Mouse (Mus musculus) T-cell, adult 2 months (primary cell): ENCODE measurements around the gene Slc4a3.

Experiments used
- DNase-seq: peaks from one replicate; pipeline ENCODE4 v3.0.0; 2022; ENCODE audit warnings: low spot score

Gene Slc4a3

DNA sequence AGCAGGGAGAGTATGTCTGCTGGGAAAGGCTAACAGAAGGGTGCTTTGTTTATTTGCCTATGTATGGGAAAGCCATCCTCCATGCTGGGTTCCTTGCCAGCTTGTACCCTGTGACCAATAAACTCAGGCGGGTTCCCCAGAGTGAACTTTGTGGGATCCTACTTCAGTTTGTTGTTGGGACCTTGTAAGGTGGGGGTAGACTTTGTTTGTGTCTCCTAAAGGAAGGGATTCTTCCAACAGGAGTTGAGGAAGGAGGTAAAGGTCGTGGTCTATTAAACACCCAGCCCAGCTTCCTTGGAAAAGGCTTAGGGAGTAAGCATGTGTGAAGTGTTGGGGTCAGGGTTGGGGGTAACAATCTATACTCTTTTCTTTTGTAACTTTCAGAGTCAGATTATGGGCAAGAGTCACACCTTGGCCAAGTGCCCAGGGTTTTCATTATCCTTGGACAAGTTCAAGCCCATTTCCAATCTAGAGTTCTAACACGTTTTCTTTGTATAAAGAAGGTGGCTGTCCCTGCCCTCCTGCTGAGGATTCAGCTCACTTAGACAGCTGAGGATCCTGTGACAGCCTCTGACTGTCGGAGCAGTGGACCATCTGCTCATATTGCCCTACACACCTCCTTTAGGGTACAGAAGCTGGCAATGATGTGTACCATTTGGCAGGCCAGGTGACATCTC lies 15.3 kb downstream of the Slc4a3 start:
- no peak for DNase-seq

DNA sequence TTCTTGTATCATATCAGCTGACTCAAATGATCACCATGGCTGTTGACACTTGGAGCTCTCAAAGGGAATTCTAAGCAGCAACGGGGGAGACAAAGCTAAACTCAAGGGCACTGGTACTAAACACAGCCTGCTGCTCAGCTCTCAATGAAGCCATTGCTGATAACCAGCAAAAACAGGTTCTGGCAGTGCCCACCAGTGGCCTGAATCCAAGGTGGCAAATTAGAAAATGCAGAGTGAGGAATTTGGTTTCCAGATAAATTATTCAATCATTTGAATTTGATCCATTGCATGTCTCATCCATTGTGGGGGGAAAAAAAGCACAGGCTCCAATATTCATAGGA lies 15.8 kb downstream of the Slc4a3 start:
- DNase-seq = no peak

DNA sequence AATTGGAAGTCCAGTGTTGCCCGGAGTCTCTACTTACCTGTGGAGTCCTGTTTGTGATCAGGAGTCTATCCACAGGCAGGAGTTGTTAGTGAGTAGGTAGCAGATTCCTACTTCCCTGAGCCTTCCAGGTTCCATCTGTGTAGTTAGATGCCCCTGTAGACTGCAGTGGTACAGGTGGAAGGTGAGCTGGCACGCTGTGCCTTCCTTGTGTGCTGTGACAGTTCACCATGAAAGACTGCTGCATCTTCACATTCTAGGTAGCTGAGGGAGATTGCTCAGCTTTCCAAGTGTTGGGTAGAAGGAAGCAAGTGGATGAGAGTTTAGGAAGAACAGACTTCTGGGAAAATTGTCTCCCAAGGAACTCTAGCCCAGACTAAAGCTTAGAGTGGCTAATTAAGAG lies 18.0 kb downstream of the Slc4a3 start:
- DNase-seq = no peak

DNA sequence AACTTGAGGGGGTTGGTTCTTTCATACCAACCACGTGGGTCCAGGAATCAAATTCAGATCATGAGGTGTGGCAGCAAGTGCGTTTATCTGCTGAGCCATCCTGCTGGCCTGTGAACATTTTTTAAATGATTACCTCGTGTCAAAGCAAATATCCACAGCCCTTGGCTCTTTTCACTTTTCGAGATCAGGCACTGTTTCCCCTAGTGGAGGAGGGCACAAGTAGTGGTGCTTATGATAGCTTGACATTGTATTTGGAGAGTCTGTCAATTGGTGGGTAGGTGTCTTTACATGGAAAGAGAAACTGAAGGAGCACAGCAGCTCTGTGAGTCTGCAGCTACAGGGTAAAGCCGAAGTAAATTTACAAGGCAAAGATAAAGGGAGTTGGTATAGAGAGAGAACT lies 18.9 kb downstream of the Slc4a3 start:
- no peak for DNase-seq

DNA sequence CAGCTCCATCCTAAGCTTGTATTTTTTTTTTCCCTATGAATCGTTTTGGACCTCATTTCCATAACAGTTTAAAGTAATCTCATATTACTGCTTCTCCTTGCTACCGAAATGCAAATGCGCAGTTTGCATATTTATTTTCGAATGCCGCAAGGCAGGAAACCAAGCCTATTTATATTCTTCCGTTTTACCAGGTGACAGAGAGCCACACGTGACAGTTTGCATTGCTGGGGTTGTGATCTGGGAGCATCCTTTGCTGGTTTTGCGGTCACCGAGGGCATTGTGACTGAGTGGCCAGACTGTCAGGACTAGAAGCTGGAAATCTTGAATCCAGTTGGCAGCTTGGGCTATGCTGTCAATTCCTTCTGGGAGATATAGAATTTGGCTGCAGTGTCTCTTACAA lies 19.6 kb downstream of the Slc4a3 start:
- DNase-seq = peak; percentile 15

DNA sequence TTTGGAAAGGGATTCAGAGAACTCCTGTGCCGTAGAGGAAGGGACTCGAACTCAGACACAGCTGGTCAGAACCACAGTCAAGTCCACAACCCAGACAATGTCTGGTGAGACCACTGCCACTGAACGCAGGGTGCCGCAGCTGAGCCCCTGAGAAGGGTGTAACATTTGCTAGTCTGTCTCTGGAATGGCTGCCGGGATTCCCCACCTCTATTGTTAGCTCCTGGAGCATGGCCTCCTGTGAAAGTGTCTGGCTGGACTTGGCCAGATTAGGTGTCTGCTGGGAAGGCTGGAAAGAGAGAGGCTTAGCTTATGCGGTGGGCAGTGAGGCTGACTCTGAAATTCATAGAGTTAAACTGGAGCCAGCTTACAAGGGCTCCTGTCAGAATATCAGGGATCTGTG lies 24.3 kb downstream of the Slc4a3 start:
- DNase-seq = no peak

DNA sequence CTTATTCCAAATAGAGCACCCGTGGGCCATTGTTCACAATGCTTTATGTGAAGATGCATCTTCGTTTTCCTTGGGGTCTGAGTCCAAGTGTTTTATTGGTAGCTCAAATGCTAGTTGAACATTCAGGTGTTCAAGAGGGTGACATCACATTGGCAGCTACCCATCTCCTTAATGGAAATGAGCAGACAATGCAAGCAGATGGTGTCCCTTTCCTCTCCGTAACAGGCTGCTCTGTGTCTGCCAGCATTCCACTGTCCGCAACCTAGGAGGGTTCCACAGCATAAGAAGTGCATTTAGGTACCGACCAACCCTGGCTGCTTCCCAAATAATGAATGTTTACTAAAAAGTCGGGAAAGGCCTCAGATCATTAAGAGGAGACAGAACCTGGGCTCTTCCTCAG lies 26.7 kb downstream of the Slc4a3 start:
- no peak for DNase-seq

GRCm38 (mm10) chr1:75573715-75574114 lies 27.6 kb downstream of the Slc4a3 start:
- no peak for DNase-seq

- DNase-seq = no peak
These were observed 28.6 kb downstream of the Slc4a3 start for GRCm38 (mm10) chr1:75574476-75575310.

DNA sequence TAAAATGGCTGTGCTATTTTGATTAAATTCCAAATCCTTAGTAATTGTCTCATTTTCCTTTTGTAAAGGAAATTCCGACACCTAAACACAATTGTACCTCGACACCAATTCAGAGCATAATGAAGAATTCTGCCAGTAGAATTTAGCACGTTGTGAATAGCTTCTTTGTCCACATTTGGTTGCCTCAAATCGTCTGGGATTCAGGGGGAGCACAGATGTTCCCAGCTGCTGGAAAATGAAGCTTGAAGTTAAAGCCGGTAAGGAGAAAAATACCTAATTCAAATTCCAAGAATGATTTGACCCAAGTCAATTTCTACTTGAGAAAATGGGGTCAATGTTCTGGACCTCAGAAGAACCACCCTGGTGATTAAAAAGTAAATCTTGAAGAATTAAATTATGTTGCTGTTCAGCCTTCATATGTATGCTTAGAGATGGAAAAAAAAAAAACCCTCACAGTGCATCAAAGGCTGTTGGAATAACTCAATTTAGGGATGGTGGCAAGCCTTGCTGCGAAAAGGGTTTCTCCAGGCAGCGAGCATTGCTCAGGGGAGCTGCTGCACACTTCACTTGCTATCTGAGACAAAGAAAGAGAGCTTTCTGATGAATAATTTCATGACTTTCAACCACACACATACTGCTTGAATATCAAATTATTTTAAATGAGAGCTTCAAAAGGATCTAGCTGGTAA lies 36.0 kb downstream of the Slc4a3 start:
- DNase-seq = no peak

DNA sequence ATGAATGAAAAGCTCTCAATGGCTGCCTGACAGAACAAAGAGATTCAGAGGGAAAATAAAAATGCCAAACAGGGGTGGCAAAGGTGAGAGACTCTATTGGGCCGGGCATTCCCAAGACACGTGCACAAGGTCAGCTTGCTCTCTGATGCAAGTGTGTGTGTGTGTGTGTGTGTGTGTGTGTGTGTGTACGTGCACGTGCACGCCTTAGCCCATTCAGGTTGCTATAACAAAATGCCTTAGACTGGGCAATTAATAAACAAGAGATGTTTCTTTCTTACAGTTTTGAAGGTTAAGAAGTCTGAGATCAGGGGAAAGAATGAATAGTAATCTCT lies 36.5 kb downstream of the Slc4a3 start:
- no peak for DNase-seq

DNA sequence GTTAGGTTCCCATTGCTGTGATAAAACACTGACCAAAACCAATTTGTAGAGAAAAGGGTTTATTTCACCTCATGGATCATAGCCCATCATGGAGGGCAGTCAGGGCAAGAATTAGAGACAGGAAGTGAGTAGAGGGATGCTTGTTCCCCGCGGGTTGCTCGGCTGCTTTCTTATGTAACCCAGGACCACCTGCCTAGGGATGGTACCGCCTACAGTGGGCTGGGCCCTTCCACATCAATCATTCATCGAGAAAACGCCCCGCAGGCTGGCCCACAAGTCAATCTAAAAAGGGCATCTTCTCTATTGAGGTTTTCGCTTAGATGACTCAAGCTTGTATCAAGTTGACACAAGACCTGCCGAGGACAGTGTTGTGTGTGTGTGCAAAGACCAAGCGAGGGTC lies 37.0 kb downstream of the Slc4a3 start:
- no peak for DNase-seq

DNA sequence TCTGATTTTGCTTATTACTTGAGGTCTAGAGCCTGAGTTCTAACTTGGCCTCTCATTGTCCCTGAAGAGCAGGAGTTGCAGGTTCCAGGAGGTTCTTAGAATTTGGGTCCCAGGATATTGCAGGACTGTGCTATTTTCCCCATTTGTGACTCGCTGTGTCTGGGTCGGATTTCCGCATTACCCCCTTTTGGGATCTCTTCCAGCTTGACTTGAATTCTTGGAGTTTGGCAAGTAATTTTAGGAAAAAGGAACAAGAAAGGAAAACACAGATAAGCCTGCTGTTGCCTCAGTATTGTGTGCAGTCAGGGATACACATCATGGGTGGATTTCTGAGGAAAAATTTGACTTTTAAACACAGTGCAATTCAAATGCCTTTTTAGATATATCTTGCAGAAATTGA lies 40.7 kb downstream of the Slc4a3 start:
- DNase-seq = no peak

DNA sequence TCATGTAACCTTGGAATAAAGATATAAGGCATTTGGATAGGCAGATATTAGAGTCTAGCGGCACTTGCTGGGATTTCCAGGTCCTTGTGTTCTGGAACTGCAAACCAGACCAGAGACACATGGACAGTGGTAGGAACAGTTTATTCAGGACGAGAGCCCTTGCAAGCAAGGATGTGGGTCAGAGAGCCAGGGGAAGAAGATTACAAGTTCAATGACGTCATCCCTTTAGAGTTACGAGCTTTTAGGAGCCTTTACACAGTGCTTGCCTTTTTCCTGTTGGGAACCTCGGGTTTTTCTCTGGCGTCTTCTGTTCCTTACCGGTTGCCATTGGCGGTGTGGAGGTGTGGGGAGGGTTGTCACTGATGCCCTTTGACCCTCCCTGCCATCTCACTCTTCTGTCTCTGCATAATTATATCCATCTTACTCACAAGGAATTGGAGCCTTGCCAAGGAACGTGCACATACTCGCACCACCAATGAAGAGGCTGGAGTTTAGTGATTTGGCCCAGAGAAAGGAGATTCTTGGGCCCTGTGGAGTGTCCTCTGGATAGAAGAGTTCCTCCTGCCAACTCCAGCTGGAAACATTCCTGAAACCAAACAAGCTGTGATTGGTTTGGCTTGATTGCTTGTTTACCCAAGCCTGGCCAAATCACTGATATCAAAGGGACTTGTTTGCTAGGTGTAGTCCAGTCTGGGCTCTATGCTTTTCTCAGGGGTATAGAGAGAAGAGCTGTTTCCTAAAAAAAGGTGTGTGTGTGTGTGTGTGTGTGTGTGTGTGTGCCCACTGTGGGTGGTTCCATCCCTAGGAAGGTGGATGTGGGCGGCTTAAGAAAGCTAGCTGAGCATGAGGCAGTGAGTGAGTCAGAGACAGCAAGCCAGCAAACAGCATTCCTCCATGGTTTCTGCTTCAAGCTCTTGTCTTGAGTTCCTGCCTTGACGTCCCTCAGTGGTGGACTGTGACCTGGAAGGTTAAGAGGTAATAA lies 42.0 kb downstream of the Slc4a3 start:
- DNase-seq = no peak

DNA sequence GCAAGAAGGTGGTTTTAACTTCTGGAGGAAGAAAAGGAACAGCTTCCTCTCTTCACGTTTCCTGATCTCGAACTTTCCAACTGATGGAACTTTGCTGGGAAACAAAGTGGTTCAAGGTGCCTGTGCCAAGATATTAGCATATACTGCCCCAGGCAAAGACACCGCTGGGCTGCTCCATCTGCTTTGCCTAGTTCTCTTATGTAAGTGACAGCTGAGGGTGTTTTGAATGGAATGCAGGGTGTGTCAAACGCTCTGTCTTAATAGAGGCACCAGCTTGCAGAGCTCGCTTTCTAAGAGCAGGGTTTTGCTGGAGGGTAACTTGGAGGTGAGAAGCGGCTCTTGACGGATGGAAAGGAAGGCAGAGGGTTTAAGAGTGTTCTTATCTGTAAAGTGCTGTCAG lies 42.8 kb downstream of the Slc4a3 start:
- no peak for DNase-seq

DNA sequence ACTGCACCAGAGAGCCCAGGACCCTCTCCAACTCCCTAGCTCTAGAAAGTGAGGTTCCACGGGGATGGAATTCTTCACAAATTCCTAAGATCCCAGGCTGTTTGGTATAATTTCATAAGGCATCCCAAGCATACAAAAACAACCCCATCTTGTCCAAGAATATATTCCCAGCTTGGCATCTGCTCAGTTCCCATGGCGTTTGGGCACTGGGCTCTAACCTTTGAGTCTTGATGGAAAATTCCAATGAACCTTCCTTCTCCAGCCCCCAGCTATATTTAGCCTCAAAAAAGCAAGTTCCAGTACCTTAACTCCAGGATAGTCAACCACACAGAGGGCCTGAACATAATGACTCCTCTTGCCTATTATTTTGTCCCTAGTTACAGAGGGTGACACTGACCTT lies 43.9 kb downstream of the Slc4a3 start:
- no peak for DNase-seq

DNA sequence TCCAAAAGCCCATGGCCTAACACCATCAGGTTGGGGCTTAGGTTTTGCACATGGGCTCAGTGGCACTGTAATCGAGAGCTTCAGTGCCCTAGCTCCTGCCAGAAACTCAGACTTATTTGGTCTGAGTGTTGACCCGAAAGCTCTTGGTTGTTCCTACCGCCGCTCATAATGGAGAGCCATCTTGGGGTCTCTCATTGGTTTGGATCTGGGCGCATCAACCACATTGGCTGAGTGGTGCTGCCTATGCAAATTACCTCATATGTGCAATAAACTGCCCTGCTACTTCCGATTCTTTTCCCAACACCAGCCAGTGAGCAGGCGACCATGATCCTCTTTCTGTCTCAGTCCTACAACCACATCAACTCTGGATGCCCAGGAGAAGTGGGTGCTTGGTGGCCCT lies 47.9 kb downstream of the Slc4a3 start:
- no peak for DNase-seq

- no peak for DNase-seq
These were observed 48.8 kb downstream of the Slc4a3 start for GRCm38 (mm10) chr1:75594836-75595235.

DNA sequence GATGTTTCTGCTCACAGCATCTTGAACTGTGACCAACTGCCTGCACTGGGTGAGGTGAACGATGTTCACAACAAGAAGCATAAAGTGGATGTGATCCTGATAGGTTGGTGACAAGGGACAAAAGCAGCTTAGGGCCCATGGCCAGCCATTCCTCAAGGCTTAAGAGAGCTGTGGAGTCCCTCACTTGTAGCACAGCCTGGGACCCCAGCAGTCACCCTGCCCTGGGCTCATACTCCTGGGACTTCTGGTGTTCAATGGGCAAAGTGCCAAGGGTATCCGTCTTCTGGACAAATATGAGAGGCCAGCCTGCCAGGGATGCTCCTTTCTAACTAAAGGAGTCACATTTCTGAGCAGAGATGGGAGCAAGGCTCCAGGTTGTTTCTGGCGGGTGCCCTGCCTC lies 49.9 kb downstream of the Slc4a3 start:
- no peak for DNase-seq

DNA sequence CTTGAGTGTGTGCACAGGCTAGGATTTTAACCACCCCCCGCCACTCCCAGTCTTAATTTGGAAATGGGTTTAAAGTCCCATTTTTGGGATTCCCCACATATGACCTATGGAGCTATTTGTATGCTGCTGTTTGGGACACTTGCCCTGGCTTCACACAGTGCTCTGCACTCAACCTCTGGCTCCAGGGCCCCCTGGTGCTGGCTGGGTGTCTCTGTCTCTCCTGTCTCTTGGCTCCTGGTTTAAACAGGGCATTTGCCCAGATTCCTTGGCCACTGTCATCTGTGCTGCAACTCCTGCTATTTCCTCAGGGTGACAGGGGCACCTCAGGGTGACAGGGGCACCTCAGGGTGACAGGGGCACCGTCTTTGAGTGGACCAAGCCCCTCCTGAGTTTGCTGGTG lies 50.8 kb downstream of the Slc4a3 start:
- no peak for DNase-seq

DNA sequence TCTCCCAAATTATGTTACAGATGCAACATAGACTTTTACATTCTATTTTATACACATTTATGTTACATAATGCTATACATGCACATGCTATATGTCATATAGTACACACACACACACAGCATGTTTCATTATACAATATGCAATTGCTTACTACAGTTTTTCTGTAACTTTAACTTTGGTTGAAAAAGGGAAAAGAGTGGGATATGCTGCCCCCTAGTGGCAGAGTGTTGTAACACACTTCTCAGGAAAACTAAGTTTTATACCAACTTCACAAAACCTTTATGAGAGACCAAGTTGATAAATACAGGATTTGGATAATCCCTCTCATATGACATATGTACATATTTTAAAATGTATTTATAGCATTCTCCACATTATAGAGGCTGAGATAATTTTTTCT lies 51.6 kb downstream of the Slc4a3 start:
- peak; percentile 11 for DNase-seq

DNA sequence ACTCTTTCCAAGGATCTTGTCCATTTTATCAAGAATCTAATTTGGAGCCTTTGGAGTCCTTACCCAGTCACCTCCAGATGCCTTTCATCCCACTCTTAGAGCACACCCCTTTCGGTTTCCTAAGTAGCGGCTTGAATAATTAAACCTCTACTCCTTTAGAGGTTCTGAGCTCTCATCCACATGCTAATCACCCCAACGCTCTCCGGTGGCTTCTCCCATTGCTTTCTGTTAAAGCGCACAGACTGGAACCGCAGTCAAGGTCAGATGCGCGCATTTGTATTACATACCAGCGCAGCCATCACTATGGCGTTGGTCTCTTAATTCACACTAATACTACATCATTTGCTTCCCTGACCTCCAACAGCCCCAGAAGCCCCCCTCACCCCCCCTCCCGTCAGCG lies 55.7 kb downstream of the Slc4a3 start:
- no peak for DNase-seq
